Mouse (Mus musculus): Measurements from ENCODE around the gene Capn12. TPM values are rescaled to one million over a fixed set of nuclear protein-coding genes. Genes with fewer than 3 reads are reported as not detected.
"Not testable (repeated sequence)": the region's sequence is repeated elsewhere in the genome, so short reads cannot be mapped to it uniquely, and the experiment has no call there.

Capn12 gene
- total RNA-seq (2021) = under 1 TPM; 0.18 to 0.52 TPM

GRCm38 (mm10) chr7:28881199-28881598, at the start of gene Capn12:
Gene Capn12 (plus strand): TSS chr7:28881422.
- DNase-seq = no peak
- intact Hi-C loops (cut with DNase I) = loop anchor here (10.0 kb wide), 1 partner anchor 46 kb away; the partner anchor contains the start of gene Lgals4

- intact Hi-C loops (cut with DNase I) = loop anchor here (10.0 kb wide), 1 partner anchor 53 kb away; the partner anchor contains the start of gene Capn12
- no peak for DNase-seq
These were observed 49.1 kb upstream of the Capn12 start for GRCm38 (mm10) chr7:28832137-28832536.

- DNase-seq = no peak
These were observed 47.4 kb upstream of the Capn12 start, which contains the start of gene Lgals4 for GRCm38 (mm10) chr7:28833723-28834347. Gene Lgals4 (plus strand): TSS chr7:28833854.

DNA sequence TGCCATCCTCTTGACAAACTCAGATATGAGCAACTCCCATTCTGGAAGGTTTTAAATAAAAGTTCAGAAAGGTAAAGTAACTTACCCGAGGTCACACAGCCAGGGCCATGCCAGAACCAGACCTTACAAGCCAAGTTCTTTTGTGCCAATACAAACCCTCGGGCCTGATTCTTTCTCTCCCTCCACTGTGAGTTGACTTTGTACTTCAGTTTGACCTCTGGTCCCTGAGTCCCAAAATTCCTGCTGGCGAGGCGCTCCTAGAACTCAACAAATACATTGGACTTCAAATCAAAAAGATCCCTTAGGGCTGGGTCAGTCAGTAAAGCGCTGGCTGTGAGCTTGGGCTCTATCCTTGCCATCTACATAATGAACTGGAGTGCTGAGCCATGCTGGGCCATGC, 44.3 kb upstream of the Capn12 start:
- DNase-seq = no peak
- intact Hi-C loops (cut with DNase I) = loop anchor here (10.0 kb wide), 1 partner anchor 48 kb away; the partner anchor contains the start of gene Capn12

More at GRCm38 (mm10) chr7:28833723-28834347, 47.4 kb upstream of the Capn12 start, which contains the start of gene Lgals4:
- intact Hi-C loops (cut with DNase I) = loop anchor here (10.0 kb wide), 1 partner anchor 51 kb away; the partner anchor contains the start of gene Capn12

GRCm38 (mm10) chr7:28838331-28838730, 42.9 kb upstream of the Capn12 start:
- intact Hi-C loops (cut with DNase I) = loop anchor here (10.0 kb wide), 1 partner anchor 46 kb away; the partner anchor contains the start of gene Capn12
- DNase-seq = peak; percentile 32

- intact Hi-C loops (cut with DNase I) = no loop called here
- DNase-seq = no peak
These were observed 33.9 kb upstream of the Capn12 start for GRCm38 (mm10) chr7:28847273-28847672.

DNA sequence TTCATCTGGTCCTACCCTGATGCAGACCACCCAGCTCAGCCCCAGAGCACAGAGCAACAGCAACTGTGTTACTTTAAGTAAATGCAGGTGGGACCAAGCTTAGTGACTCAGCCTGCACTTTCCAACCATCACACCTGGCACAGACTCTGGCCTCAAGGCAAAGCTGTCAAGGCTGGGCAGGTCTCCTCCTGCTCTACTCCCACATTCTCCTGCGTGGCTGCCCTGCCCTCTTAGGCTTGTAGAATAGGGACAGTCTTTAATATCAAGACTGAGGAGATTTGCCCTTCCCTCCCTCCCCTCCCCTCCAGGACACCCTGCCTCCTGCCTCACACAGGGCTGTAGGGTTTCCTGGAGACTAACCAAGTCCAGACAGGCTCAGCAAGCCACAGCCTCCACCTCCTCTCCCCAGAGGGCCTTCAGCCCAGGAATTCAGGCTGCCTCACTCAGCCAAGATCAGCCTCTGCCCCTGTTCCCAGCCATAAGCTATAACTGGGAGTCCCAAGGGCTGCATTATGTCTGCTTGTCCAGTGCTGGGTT, 31.5 kb upstream of the Capn12 start:
- no peak for DNase-seq

GRCm38 (mm10) chr7:28850642-28851041, 30.6 kb upstream of the Capn12 start:
- intact Hi-C loops (cut with DNase I) = no loop called here
- no peak for DNase-seq

More for the DNA sequence above, 31.5 kb upstream of the Capn12 start:
- intact Hi-C loops (cut with DNase I) = no loop called here

GRCm38 (mm10) chr7:28859953-28860352, 21.3 kb upstream of the Capn12 start:
- intact Hi-C loops (cut with DNase I) = no loop called here
- no peak for DNase-seq

GRCm38 (mm10) chr7:28860898-28861297, 20.3 kb upstream of the Capn12 start:
- intact Hi-C loops (cut with DNase I) = no loop called here
- no peak for DNase-seq

DNA sequence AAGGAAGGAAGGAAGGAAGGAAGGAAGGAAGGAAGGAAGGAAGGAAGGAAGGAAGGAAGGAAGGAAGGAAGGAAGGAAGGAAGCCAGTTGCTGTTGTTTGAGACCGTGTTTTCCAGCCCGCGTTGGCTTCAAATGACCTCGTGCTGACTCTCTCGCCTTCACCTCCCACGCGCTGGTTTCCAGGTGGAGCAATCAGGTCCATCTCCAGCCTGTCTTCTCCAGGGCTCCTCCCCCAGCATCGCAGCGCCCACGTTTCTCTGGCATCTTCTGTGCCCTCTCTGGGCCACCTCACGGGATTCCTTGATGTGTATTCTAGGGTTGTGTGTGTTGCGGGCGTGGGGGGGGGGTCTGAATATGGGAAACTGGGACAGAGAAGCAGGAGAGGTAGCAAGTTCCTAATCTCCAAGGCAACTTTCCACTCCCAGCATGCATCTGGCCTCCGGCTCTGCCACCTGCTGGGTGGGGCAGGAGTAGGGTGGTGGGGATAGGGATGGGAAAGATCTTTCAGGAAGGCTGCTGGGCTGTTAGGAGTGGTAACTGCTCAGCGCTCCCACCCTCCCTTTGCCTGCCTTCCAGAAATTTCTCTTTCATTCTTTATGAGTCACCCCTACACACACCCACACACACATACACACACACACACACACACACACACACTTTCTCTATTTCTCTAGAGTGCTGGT, 18.3 kb upstream of the Capn12 start:
- intact Hi-C loops (cut with DNase I) = no loop called here
- no peak for DNase-seq

- no peak for DNase-seq
- intact Hi-C loops (cut with DNase I) = no loop called here
These were observed 17.7 kb upstream of the Capn12 start, which contains the start of gene Lgals7 for GRCm38 (mm10) chr7:28863540-28863939. Gene Lgals7 (plus strand): TSS chr7:28863853.

- intact Hi-C loops (cut with DNase I) = no loop called here
- DNase-seq = peak; percentile 33
These were observed 16.9 kb upstream of the Capn12 start for GRCm38 (mm10) chr7:28864288-28864750.

GRCm38 (mm10) chr7:28865481-28866300, 15.5 kb upstream of the Capn12 start:
- peak; percentile 45 for DNase-seq
- intact Hi-C loops (cut with DNase I) = no loop called here

DNA sequence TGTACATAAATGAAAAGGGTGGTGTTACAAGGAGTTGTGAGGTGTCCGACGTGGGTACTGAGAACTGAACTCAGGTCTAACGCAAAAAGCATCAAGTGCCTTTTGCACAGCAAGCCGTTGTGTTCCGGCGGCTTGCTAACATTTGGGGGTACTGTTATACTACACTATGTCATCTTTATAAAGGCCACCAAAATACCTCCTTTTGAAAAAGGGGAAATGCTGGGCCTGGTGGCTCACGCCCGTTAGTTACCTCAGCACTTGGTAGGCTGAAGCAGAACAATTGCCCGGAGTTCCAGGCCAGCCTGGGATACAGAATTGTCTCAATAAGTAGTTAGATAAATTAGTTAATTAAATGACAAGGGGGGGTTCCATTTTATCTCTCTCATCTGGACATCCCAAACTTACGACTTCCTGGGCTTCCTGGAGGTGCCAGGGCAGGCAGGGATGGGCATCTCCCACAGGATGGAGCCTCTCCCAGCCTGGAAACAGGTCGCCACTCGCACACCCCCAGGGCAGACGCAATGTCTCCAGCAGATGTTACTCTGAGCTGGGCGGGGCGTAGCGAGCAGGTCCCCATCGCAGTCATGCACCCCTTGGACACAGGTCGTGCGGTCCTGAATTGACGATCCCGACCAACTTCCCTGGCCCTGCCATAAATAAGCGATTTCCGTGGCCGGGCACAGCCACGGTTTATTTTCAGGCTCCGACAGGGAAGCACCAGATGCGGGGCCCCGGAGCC, 14.3 kb upstream of the Capn12 start:
- no peak for DNase-seq
- intact Hi-C loops (cut with DNase I) = no loop called here

GRCm38 (mm10) chr7:28867508-28868340, 13.5 kb upstream of the Capn12 start:
- intact Hi-C loops (cut with DNase I) = not testable (repeated sequence)
- DNase-seq = peak; percentile 66

GRCm38 (mm10) chr7:28870901-28871664, 10.1 kb upstream of the Capn12 start:
- intact Hi-C loops (cut with DNase I) = no loop called here
- no peak for DNase-seq

GRCm38 (mm10) chr7:28874565-28874964, 6.7 kb upstream of the Capn12 start:
- intact Hi-C loops (cut with DNase I) = no loop called here
- no peak for DNase-seq

Data from left cerebral cortex, postnatal 4 days (tissue).